Mouse (Mus musculus): ENCODE data around the gene Slc36a2.

GRCm38 (mm10) chr11:55131077-55131742 lies 53.7 kb downstream of the Slc36a2 start:
- TF ChIP-seq POLR2A (IDR thresholded peaks at IDR 0.05; ENCODE audit: insufficient read depth, low read depth, low read length) (no peak), CTCF (IDR thresholded peaks at IDR 0.05; ENCODE audit: insufficient read depth, low read depth, low read length) (no peak)
